In the genomic region with DNA sequence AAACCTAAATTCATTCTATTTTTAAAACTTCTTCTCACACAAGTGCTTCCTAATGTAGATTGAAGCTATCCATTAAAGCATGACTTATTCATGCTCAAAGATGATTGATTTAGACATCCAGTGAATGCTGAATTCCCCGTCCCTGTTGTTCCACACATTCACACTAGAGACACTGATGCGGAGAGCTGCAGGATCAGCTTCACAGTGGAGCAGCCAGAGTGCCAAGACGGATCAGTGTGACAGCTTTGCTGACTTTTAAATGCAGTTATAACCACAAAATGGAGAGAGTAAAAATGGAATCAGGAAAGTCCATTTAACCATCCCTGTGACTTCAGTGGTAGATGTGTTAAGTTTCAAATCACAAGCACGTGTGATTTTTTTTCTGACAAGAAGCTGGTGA, we compare ENCODE assay signal across 23 mouse cellular contexts.
DNase-seq lines count a peak whose midpoint lies in the region; ATAC-seq lines count a peak whose summit lies in the region.
"Had no signal": no experiment of that assay in that cellular context is flagged by ENCODE, and none has a peak within 500 bp of the region (broad histone marks: within the 10 kb centered on the region; RNA-seq: fewer than 3 reads in every experiment).

No protein-coding gene starts in this region.

- no peak overlapping the region for H3K9ac ChIP-seq in forebrain, embryonic 16.5 days (replicated peaks; ENCODE audit: low read depth, low read length)
- no peak overlapping the region for H3K9ac ChIP-seq in midbrain, embryonic 14.5 days (replicated peaks; ENCODE audit: low read length)
- H3K9ac ChIP-seq: hindbrain, embryonic 15.5 days; limb, embryonic 12.5 days; liver, embryonic 13.5 days; lung, embryonic 15.5 days; neural tube, embryonic 13.5 days had no signal

- H3K4me1 ChIP-seq in forebrain, embryonic 16.5 days (replicated peaks; ENCODE audit: control insufficient read depth, insufficient read depth, low read length): no peaks in the 10 kb centered on the region
- H3K4me1 ChIP-seq in forebrain, embryonic 10.5 days: no peaks in the 10 kb centered on the region
- no peaks in the 10 kb centered on the region for H3K4me1 ChIP-seq in midbrain, embryonic 14.5 days (ENCODE audit: control insufficient read depth, insufficient read depth, low read length)
- H3K4me1 ChIP-seq: hindbrain, embryonic 15.5 days; limb, embryonic 12.5 days; liver, embryonic 13.5 days; lung, embryonic 15.5 days; neural tube, embryonic 13.5 days had no signal

- H3K36me3 ChIP-seq in forebrain, embryonic 16.5 days (ENCODE audit: control insufficient read depth, insufficient read depth): no peaks in the 10 kb centered on the region
- no peaks in the 10 kb centered on the region for H3K36me3 ChIP-seq in forebrain, embryonic 10.5 days (replicated peaks)
- H3K36me3 ChIP-seq in midbrain, embryonic 14.5 days (ENCODE audit: control insufficient read depth, insufficient read depth, low read length): no peaks in the 10 kb centered on the region
- H3K36me3 ChIP-seq: hindbrain, embryonic 15.5 days; limb, embryonic 12.5 days; liver, embryonic 13.5 days; lung, embryonic 15.5 days; neural tube, embryonic 13.5 days had no signal

- no peak for DNase-seq in forebrain, embryonic 10.5 days (ENCODE audit: extremely low spot score, low spot score)
- peak; percentile 8 to 13 for DNase-seq in left cerebral cortex, postnatal 14 days (ENCODE audit: low spot score in 2 of 2)
- no peak for DNase-seq in left cerebral cortex, postnatal 4 days
- DNase-seq in midbrain, embryonic 14.5 days: peak; percentile 47
- peak; percentile 60 for DNase-seq in retina, postnatal 1 day
- DNase-seq in lung, postnatal 36 days: no peak
- DNase-seq: adrenal gland, postnatal 25 days; cerebellum, postnatal 25 days; gastrocnemius, postnatal 36 days; heart, postnatal 14 days; kidney, adult 18-20 months; kidney, postnatal 14 days; layer of hippocampus, adult 9-11 months; liver, embryonic 13.5 days; thymus, adult 18-20 months had no signal

- intact Hi-C loops in left cerebral cortex, postnatal 14 days (cut with DNase I): no loop called here
- intact Hi-C loops in left cerebral cortex, postnatal 4 days (cut with DNase I): no loop called here

- 72% methylated on average over 4 of the region's 4 CpGs for WGBS in forebrain, embryonic 16.5 days
- 82% methylated on average over 4 of the region's 4 CpGs for WGBS in forebrain, embryonic 10.5 days
- 42% methylated on average over 4 of the region's 4 CpGs for WGBS in midbrain, embryonic 14.5 days

- H3K9me3 ChIP-seq in forebrain, embryonic 16.5 days (ENCODE audit: control insufficient read depth, low read length): no peaks in the 10 kb centered on the region
- peaks cover 3% of the 10 kb centered on the region; the same call in 1 of the 2 replicates for H3K9me3 ChIP-seq in forebrain, embryonic 10.5 days
- H3K9me3 ChIP-seq in midbrain, embryonic 14.5 days (ENCODE audit: control insufficient read depth, low read length): no peaks in the 10 kb centered on the region
- H3K9me3 ChIP-seq: hindbrain, embryonic 15.5 days; limb, embryonic 12.5 days; lung, embryonic 15.5 days; neural tube, embryonic 13.5 days had no signal

- H3K27ac ChIP-seq in forebrain, embryonic 16.5 days (ENCODE audit: low read length): no peak overlapping the region
- no peak overlapping the region for H3K27ac ChIP-seq in forebrain, embryonic 10.5 days
- H3K27ac ChIP-seq in midbrain, embryonic 14.5 days (replicated peaks; ENCODE audit: low read depth, low read length): no peak overlapping the region
- H3K27ac ChIP-seq: hindbrain, embryonic 15.5 days; limb, embryonic 12.5 days; liver, embryonic 13.5 days; lung, embryonic 15.5 days; neural tube, embryonic 13.5 days had no signal

- H3K4me3 ChIP-seq in forebrain, embryonic 16.5 days (replicated peaks; ENCODE audit: low read length): no peak overlapping the region
- no peak overlapping the region for H3K4me3 ChIP-seq in forebrain, embryonic 10.5 days
- H3K4me3 ChIP-seq in midbrain, embryonic 14.5 days (replicated peaks; ENCODE audit: low read depth, low read length): no peak overlapping the region
- H3K4me3 ChIP-seq: erythroblast, embryonic 14.5 days; hindbrain, embryonic 15.5 days; limb, embryonic 12.5 days; liver, embryonic 13.5 days; lung, embryonic 15.5 days; neural tube, embryonic 13.5 days had no signal

- no peak overlapping the region for H3K4me2 ChIP-seq in forebrain, embryonic 16.5 days (ENCODE audit: low read length)
- H3K4me2 ChIP-seq in midbrain, embryonic 14.5 days (ENCODE audit: low read length): no peak overlapping the region
- H3K4me2 ChIP-seq: heart, embryonic 11.5 days; hindbrain, embryonic 15.5 days; limb, embryonic 12.5 days; liver, embryonic 13.5 days; lung, embryonic 15.5 days; neural tube, embryonic 13.5 days had no signal

- no peaks in the 10 kb centered on the region for H3K27me3 ChIP-seq in forebrain, embryonic 16.5 days (replicated peaks; ENCODE audit: control insufficient read depth, insufficient read depth, low read length)
- no peaks in the 10 kb centered on the region for H3K27me3 ChIP-seq in forebrain, embryonic 10.5 days (ENCODE audit: poor library complexity, severe bottlenecking)
- no peaks in the 10 kb centered on the region for H3K27me3 ChIP-seq in midbrain, embryonic 14.5 days (ENCODE audit: control insufficient read depth, insufficient read depth, low read length)
- H3K27me3 ChIP-seq: hindbrain, embryonic 15.5 days; limb, embryonic 12.5 days; liver, embryonic 13.5 days; lung, embryonic 15.5 days; neural tube, embryonic 13.5 days had no signal

- peak; percentile 55; the same call in 1 of the 2 replicates for ATAC-seq in forebrain, embryonic 16.5 days
- no peak for ATAC-seq in midbrain, embryonic 14.5 days (ENCODE audit: low FRiP score, low TSS enrichment)
- ATAC-seq: activated CD4-positive, CD25-positive, alpha-beta regulatory T cell, adult 4 months had no signal

Comparison
In these comparisons a context has a peak if more than half of its experiments do, and no peak if none do; other contexts are left out.
1. DNase-seq: peak in left cerebral cortex, postnatal 14 days (2 of 2), midbrain, embryonic 14.5 days (single experiment) and retina, postnatal 1 day (single experiment); none in forebrain, embryonic 10.5 days (single experiment), left cerebral cortex, postnatal 4 days (single experiment) and lung, postnatal 36 days (single experiment).